Mouse (Mus musculus): ENCODE results near the gene Nck1. TPM values are rescaled to one million over a fixed set of nuclear protein-coding genes. Genes with fewer than 3 reads are reported as not detected.

Nck1 gene
- total and polyA plus RNA-seq, 3 experiments, result 16.7 to 27.4 (median 25.2) TPM

DNA sequence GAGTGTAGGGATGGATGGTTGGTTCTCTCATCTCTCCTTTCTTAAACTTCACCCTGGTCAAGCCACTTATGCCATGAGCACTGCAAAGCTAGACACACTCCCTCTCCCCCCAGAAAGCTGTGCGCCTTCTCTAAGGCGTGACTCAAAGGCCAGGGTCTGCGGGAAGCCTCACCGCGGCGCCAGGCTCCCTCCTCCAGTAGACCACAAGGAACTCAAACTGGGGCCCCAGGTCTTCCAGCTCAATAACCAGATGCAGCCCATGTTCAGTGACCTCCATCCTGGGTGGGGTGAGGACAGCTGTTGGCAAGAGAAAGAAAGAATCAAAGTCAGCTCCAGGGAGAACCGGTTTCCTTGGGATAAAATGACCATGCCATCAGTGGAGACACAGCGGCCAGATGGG is 77.8 kb downstream of the Nck1 start:
- no peaks in the 10 kb centered on the region for H3K27me3 ChIP-seq (replicated peaks)
- no peaks in the 10 kb centered on the region for H3K9me3 ChIP-seq (replicated peaks; ENCODE audit: low read length)
- no peak overlapping the region for H3K4me2 ChIP-seq (ENCODE audit: insufficient read depth, low read depth, poor library complexity, severe bottlenecking)
- dilution Hi-C loops (cut with MboI; ENCODE audit: extremely low pct_ligation_motif_present, extremely low pct_unique_long_range_greater_than_20kb, low sequenced_read_pairs), result no loop called here
- no peaks in the 10 kb centered on the region for H3K4me1 ChIP-seq (ENCODE audit: control insufficient read depth in 1 of 2, insufficient read depth in 2 of 2)
- no peak overlapping the region for H3K27ac ChIP-seq (ENCODE audit: insufficient read depth, low read depth)
- H3K79me2 ChIP-seq (replicated peaks; ENCODE audit: control insufficient read depth, extremely low read depth, insufficient read depth, poor library complexity, severe bottlenecking), result no peaks in the 10 kb centered on the region
- H3K9ac ChIP-seq (ENCODE audit: insufficient read depth, low read depth), result no peak overlapping the region
- in situ Hi-C loops (cut with MboI; ENCODE audit: low pct_ligation_motif_present, low pct_unique_long_range_greater_than_20kb, low sequenced_read_pairs), result loop anchor here (25.0 kb wide), 1 partner anchor 444 kb away; no protein-coding TSS in a partner anchor
- peaks cover 6 to 42% of the 10 kb centered on the region in 2 experiments for H3K36me3 ChIP-seq (replicated peaks in 1 of 2; ENCODE audit: control insufficient read depth in 1 of 2, insufficient read depth in 1 of 2, low read length in 1 of 2)
- no peak for DNase-seq (ENCODE audit: extremely low read depth)
- TF ChIP-seq USF2 (conservative IDR thresholded peaks at IDR 0.05; ENCODE audit: low read depth, low read length) (no peak), KAT2A (IDR thresholded peaks at IDR 0.05; ENCODE audit: insufficient replicate concordance, low read length) (no peak), POLR2AphosphoS2 (IDR thresholded peaks at IDR 0.05; ENCODE audit: low read depth, low read length) (no peak), TCF12 (IDR thresholded peaks at IDR 0.05; ENCODE audit: low read depth, low read length) (no peak), CHD1 (IDR thresholded peaks at IDR 0.05; ENCODE audit: low read depth, low read length) (no peak), NRF1 (IDR thresholded peaks at IDR 0.05; ENCODE audit: low read depth, low read length) (no peak), MAZ (IDR thresholded peaks at IDR 0.05; ENCODE audit: low read depth, low read length) (no peak), E2F4 (IDR thresholded peaks at IDR 0.05; ENCODE audit: insufficient replicate concordance, low read depth, low read length) (no peak), RAD21 (IDR thresholded peaks at IDR 0.05; ENCODE audit: low read depth, low read length) (no peak), SMC3 (IDR thresholded peaks at IDR 0.05; ENCODE audit: low read depth, low read length) (no peak), ZC3H11A (IDR thresholded peaks at IDR 0.05; ENCODE audit: low read depth, low read length) (no peak), GABPA (IDR thresholded peaks at IDR 0.05; ENCODE audit: insufficient replicate concordance, low read depth, low read length) (no peak), CHD2 (IDR thresholded peaks at IDR 0.05; ENCODE audit: low read length) (no peak), RCOR1 (conservative IDR thresholded peaks at IDR 0.05; ENCODE audit: low read depth, low read length) (no peak), ELF1 (IDR thresholded peaks at IDR 0.05; ENCODE audit: low read depth, low read length) (no peak), TBP (conservative IDR thresholded peaks at IDR 0.05; ENCODE audit: low read depth, low read length) (no peak), HCFC1 (IDR thresholded peaks at IDR 0.05; ENCODE audit: low read depth, low read length) (no peak), ZMIZ1 (IDR thresholded peaks at IDR 0.05; ENCODE audit: low read depth, low read length) (no peak)
- no peak overlapping the region for H3K4me3 ChIP-seq (replicated peaks in 1 of 3; ENCODE audit: low read depth in 2 of 3, low read length in 2 of 3, poor library complexity in 1 of 3)

DNA sequence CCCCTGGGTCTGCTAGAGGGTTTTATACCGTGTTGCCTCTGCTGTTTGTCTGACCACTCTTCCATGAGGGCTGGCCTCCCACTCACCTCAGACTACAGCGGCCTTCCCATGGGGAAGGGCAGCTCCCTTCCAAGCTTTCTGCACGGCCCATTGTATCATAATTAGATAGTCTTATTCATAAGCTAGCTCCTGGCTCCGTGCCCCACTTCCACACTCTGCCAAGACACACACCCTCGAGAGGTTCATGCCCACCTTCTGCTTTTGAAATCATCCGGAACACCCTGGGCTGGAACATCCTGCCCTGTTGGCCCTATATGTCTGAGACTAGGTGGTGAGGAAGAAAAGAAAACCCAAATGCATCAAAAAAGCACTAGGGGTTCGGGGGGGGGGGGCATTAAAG is 78.3 kb downstream of the Nck1 start:
- Histone ChIP-seq H3K9me3 (replicated peaks; ENCODE audit: low read length) (no peaks in the 10 kb centered on the region), H3K27me3 (replicated peaks) (no peaks in the 10 kb centered on the region), H3K79me2 (replicated peaks; ENCODE audit: control insufficient read depth, extremely low read depth, insufficient read depth, poor library complexity, severe bottlenecking) (no peaks in the 10 kb centered on the region), H3K4me3 (replicated peaks in 1 of 3; ENCODE audit: low read depth in 2 of 3, low read length in 2 of 3, poor library complexity in 1 of 3) (no peak overlapping the region), H3K36me3 (replicated peaks in 1 of 2; ENCODE audit: control insufficient read depth in 1 of 2, insufficient read depth in 1 of 2, low read length in 1 of 2) (peaks cover 6 to 38% of the 10 kb centered on the region in 2 experiments), H3K4me2 (ENCODE audit: insufficient read depth, low read depth, poor library complexity, severe bottlenecking) (no peak overlapping the region), H3K4me1 (ENCODE audit: control insufficient read depth in 1 of 2, insufficient read depth in 2 of 2) (no peaks in the 10 kb centered on the region), H3K9ac (ENCODE audit: insufficient read depth, low read depth) (no peak overlapping the region), H3K27ac (ENCODE audit: insufficient read depth, low read depth) (no peak overlapping the region)
- in situ Hi-C loops (cut with MboI; ENCODE audit: low pct_ligation_motif_present, low pct_unique_long_range_greater_than_20kb, low sequenced_read_pairs), result loop anchor here (25.0 kb wide), 1 partner anchor 445 kb away; no protein-coding TSS in a partner anchor
- dilution Hi-C loops (cut with MboI; ENCODE audit: extremely low pct_ligation_motif_present, extremely low pct_unique_long_range_greater_than_20kb, low sequenced_read_pairs), result no loop called here
- no peak for DNase-seq (ENCODE audit: extremely low read depth)
- no peak for TF ChIP-seq USF1 (IDR thresholded peaks at IDR 0.05; ENCODE audit: low read depth, low read length)
- TF ChIP-seq ZC3H11A (IDR thresholded peaks at IDR 0.05; ENCODE audit: low read depth, low read length), result no peak
- no peak for TF ChIP-seq NRF1 (IDR thresholded peaks at IDR 0.05; ENCODE audit: low read depth, low read length)
- TF ChIP-seq IRF4 (IDR thresholded peaks at IDR 0.05; ENCODE audit: low read depth, low read length), result no peak
- TF ChIP-seq CHD2 (IDR thresholded peaks at IDR 0.05; ENCODE audit: low read length), result no peak
- no peak for TF ChIP-seq ZNF384 (IDR thresholded peaks at IDR 0.05; ENCODE audit: low read depth, low read length)
- no peak for TF ChIP-seq NELFE (IDR thresholded peaks at IDR 0.05; ENCODE audit: low read depth, low read length)
- TF ChIP-seq SIN3A (IDR thresholded peaks at IDR 0.05; ENCODE audit: low read length), result no peak
- no peak for TF ChIP-seq RAD21 (IDR thresholded peaks at IDR 0.05; ENCODE audit: low read depth, low read length)
- TF ChIP-seq EP300 (IDR thresholded peaks at IDR 0.05; ENCODE audit: low read length), result no peak
- TF ChIP-seq MXI1 (IDR thresholded peaks at IDR 0.05; ENCODE audit: low read depth, low read length), result no peak
- TF ChIP-seq SMC3 (IDR thresholded peaks at IDR 0.05; ENCODE audit: low read depth, low read length), result no peak
- no peak for TF ChIP-seq ZKSCAN1 (IDR thresholded peaks at IDR 0.05; ENCODE audit: borderline replicate concordance, low read depth, low read length)
- TF ChIP-seq GABPA (IDR thresholded peaks at IDR 0.05; ENCODE audit: insufficient replicate concordance, low read depth, low read length), result no peak
- TF ChIP-seq PAX5 (IDR thresholded peaks at IDR 0.05; ENCODE audit: low read length), result no peak
- no peak for TF ChIP-seq CTCF (conservative IDR thresholded peaks at IDR 0.05 in 1 of 2, IDR thresholded peaks at IDR 0.05 in 1 of 2; ENCODE audit: low read depth in 2 of 2, low read length in 2 of 2)
- no peak for TF ChIP-seq CHD1 (IDR thresholded peaks at IDR 0.05; ENCODE audit: low read depth, low read length)
